Mouse (Mus musculus): ENCODE measurements around the gene Cog5.
A peak's percentile ranks its signal among the peaks of the same experiment; 100 is the strongest.

Gene Cog5

DNA sequence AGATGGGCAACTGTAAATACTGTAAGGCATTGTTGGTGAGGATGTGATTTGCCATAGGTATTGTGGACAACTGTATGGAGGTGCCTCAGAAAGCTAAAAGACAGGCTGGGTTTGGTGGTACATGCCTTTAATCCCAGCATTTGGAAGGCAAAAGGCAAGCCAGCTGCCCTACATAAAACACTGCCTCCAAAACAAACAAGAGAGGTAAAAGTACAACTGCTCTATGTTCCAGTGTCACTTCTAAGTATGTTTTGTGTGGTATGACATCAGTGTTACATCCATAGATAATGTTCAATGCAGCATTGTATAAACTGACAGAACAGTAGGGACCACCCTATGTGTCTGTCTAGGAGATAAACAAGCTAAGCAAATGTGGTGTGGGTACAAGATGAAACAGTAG is 237.4 kb downstream of the Cog5 start:
- no peak for DNase-seq (ENCODE audit: low spot score in 2 of 2)

DNA sequence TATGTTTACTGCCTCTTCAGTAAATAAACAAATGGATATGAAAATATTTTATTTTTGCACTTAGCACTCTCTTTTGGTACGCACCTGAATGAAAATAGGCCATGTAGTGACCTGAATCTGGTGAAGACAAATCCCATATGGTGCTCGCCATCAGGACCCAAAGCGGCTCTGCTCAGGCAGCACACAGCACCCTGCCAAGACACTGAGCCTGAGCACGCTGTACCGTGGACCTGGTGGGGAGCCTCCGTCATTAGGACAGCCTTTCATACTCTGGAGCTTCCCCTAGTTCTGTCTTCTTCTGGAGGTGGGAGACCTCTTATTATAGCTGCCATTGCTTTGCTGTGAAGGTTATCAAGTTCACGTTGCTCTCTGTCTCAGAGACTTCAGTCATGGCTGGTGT is 238.1 kb downstream of the Cog5 start:
- DNase-seq (ENCODE audit: low spot score in 2 of 2): no peak

DNA sequence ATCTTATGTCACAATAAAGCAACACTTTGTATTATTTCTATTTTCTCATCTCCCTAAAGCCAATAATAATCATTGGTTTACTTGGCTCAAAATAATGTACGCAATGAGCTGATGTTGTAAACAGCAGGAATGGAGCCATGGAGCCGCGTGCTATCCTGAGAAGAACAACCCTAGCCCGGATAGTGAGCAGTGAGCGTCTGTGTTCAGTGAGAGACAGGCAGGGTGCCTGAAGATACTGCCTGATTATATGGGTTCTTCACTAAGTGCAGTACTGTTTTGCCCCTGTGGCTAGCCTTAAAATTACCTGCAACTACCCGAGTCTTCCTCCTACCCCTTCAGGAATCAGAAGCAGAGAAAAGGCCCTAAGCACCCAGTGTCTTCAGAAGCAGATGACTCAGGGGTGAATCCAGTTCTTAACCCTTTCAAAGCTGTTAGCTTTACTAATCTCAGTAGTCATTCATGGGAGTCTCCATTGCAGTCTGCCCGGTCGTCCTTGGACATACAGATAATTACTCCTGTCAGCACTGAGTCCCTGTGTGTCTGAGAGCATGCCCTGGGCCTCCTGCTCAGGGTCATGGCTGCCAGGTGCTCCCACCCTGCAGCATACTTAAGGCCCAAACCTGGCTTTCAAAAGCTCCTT is 240.5 kb downstream of the Cog5 start:
- DNase-seq (ENCODE audit: low spot score in 2 of 2): no peak

DNA sequence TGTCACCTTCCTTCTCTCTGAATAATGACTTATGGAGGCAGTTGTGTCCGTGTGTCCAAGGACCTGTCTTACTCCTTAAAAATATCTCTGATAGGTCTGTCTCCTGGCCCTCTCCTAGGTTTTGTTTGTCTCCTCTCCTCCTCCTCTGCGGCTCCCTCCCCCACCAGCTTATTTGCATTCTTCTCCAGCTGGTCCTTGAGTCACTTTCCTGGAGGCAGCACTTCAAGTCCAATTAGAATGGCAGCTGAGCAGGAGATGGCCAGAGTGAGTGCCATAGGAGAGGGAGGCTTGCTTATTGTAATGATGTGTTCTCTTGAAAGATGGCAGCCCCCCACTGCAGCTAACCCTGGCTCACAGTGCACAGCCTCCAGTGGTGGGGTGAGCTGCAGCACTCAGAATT is 241.2 kb downstream of the Cog5 start:
- DNase-seq (ENCODE audit: low spot score in 2 of 2): peak in 1 of 2 experiments; percentile 32

DNA sequence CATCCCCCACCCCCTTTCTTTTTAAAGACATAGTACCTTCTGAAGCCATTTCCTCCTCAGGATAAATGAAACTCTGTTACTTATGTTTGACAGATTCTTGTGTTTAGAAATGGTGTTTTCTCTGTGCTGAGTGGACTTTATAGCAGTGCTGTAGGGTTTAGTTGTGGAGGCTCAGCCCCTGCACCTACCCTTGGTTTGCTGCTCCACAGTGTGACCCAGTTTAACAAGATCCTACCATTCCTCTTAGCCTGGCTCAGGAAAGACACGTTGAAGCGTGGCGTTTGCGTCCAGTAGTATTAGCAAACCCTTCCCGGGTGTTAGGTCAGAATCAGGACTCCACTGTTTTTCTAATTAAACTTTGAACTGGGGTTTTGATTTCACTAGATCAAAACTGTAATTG is 241.6 kb downstream of the Cog5 start:
- no peak for DNase-seq (ENCODE audit: low spot score in 2 of 2)

DNA sequence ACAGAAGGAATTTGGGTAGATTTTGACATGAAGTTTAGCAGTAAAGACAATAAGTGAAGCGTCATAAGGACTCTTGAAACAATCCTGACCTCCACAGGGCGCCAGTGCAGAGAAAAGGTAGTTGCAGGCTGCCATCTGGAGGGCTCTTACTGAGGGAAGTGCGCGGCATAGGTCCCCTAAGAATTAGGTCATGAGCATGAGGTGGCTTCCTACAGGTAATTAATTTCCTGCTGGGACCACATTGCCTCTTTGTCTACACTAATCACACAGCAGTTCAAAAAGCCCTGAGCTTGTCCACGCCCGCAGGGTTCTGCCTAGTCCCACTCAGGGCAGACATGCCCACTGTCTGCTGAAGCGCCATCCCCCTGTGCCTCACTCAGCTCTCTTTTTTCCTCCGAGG is 242.3 kb downstream of the Cog5 start:
- DNase-seq (ENCODE audit: low spot score in 2 of 2): no peak

DNA sequence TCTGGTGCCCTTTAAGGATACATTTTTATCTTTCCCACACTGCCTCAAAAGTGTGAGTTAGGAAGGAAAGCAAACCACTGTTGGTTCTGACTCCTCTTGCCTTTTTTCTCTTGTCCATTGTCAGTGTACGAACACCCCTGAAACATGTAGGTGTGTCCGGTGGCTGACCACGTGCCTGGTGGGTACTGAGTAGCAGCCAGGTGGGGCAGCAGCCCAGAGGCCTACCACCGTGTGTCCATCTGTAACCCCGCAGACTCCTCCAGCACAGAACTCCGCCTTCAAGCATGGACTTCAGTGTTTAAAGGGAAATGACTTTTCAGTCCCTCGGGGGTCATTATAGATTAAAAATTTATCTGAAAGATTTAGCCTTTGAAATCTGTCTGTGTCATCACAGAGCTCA is 242.8 kb downstream of the Cog5 start:
- DNase-seq (ENCODE audit: low spot score in 2 of 2): no peak

DNA sequence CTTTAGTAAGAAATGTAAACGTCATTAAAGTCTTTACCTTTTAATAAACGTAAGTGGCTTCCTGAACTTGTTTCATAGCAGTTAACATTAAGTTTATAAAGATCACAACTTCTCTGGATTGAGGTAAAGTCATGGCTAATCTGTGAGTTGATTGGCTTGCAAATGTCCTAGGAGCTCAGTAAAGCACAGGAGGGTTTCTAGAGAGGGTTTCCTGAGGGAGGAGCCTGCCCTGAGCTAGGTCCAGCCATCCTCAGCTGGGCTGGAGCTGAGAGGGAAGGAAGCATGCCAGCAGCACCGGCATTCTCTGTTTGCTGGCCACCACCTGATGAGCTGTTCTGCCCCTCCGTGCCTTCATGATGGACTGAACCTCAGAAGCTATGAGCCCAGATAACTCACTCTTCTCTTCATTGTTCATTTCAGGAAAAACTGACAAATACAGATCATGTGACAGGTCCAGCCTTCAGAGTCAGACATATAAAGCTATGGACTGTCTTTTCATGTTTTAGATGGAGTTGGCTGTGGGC is 245.8 kb downstream of the Cog5 start:
- no peak for DNase-seq (ENCODE audit: low spot score in 2 of 2)

DNA sequence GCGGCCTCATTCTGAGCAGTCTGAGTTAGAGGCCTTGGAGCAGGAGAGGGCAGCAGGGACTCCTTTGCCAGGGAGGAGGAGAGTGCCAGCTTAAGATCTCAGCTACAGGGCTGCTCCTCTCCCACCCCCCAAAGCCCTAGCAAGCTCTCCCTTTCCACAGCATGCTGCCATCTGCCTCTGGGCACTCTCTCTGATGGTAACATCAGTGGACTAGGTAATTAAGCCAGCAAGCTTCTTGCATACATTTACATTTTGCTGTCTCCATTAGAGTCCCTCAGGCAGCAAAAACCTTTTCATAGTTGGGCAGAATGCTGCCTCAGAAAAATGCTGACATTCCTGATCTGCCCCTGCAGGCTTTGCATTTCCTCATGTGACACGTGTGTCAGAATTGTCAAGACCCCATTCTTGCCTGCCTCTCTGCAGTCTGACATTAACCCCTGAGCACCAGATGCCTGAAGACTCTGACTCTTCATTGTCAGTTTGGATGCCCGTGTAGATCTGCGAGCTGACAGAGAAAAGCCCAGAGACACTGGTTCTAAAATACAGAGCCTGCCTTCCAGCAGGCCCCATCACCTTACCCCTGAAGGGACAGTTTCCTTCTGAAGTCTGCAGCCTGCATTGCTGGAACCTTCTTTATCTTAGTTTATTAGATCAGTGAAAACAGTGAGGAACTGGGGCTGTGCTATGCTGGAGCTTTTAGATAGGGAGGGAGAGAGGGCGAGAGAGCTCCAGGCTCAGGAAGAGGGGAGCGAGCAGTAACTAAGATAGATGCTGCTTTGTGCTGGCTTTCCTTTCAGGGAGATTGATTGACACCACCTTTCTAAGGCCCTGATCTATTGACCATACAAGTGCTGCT is 251.3 kb downstream of the Cog5 start:
- DNase-seq (ENCODE audit: low spot score in 2 of 2): no peak

DNA sequence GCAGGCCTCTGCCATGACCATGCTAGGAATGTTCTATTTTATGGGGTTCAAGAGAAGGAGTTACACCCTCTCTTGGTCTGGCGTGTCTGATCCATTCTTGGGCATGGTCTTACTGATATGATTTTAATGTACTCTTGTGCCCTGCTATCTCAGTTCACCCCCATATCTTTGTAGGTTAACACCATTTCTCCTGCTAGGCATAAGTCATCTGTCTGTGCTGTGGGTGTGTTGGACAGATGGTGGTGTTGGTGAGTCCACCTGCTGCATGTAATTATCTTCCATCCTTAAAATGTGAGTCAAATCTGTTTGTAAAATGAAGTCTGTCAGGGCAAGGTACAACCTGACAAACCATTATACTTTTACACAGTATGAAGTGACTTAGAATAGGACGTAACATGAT is 252.8 kb downstream of the Cog5 start:
- DNase-seq (ENCODE audit: low spot score in 2 of 2): no peak

DNA sequence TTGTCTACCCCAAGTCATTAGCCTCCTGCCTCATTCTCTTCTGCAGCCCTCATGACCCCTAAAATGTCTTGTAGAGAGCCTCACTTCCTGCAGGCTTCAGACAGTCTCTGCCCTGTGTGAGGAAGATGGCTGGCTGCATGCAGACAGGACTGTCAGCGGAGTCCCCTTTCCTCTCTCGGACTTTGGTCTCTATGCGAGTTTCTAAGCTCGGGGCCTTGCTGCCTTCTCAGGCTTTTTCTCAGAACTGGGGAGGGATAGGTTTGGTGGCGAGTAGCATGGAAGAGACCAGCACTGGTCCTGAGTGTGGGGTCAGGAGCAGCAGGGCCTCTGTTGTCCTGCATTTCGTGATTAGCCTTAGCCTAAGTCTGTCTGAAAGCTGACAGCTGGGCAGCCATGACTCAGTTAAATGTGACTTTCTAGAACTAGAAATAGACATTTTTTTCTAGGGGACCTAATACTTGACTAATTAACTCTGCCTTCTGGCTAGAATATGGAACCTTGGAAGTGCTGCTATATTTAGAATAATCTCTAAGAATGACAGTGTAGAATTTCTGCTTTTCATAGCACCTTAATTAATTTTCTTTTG is 258.4 kb downstream of the Cog5 start:
- DNase-seq (ENCODE audit: low spot score in 2 of 2): no peak

DNA sequence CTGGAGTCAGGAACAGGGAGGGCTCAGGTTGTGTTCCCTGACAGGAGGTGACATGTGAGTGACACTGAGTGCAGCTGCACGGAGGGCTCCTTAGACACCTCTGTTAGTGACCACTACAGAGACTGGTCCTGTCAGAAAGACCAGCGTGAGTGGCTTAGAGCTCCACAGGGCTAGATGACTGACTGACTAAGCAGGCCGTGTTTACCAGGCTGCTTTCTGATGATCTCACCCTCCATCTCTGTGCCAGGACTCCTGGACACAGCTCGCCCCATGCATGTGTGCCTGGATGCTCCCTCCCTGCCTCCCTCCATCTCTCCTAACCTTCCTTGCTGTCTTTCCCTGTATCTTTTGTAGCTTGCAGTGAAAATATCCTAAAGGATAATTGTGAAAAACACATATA is 258.9 kb downstream of the Cog5 start:
- DNase-seq (ENCODE audit: low spot score in 2 of 2): no peak

DNA sequence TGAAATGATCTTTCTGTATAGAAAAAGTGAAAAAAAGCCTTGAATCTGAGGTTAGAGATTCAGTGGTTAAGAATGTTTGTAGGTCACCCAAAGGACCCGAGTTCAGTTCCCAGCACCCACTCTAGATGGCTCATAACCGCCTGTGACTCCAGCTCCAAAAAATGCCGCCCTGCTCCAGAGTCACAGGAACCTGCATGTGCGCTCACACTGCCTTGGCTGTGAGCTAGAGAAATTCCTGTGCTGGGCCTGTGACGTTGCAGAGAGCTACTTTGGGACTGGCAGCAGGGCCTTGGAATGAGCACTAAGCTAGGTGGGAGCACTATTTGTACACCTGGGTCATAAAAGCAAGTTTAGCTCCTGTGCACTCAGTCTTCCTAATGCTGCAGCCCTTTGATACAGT is 262.0 kb downstream of the Cog5 start:
- DNase-seq (ENCODE audit: low spot score in 2 of 2): no peak

DNA sequence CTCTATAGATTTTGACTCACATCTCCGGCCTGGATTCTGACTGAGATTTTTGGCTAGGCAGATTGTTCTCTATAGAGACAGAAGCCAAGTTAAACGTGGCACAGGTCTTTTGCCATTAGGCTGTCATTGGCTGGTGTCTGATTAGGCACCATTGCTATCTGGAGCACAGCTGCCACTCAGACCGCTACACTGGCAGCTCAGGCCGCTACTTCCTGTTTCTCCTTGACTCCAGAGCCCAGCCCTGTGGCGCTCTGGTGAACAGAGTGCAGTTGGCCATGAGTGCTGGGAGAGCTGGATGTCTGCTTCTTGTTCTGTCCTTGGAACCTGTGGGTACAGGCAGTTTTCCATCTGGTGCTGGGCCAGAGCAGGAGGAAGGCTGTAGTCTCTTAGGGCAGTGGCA is 262.6 kb downstream of the Cog5 start:
- no peak for DNase-seq (ENCODE audit: low spot score in 2 of 2)

DNA sequence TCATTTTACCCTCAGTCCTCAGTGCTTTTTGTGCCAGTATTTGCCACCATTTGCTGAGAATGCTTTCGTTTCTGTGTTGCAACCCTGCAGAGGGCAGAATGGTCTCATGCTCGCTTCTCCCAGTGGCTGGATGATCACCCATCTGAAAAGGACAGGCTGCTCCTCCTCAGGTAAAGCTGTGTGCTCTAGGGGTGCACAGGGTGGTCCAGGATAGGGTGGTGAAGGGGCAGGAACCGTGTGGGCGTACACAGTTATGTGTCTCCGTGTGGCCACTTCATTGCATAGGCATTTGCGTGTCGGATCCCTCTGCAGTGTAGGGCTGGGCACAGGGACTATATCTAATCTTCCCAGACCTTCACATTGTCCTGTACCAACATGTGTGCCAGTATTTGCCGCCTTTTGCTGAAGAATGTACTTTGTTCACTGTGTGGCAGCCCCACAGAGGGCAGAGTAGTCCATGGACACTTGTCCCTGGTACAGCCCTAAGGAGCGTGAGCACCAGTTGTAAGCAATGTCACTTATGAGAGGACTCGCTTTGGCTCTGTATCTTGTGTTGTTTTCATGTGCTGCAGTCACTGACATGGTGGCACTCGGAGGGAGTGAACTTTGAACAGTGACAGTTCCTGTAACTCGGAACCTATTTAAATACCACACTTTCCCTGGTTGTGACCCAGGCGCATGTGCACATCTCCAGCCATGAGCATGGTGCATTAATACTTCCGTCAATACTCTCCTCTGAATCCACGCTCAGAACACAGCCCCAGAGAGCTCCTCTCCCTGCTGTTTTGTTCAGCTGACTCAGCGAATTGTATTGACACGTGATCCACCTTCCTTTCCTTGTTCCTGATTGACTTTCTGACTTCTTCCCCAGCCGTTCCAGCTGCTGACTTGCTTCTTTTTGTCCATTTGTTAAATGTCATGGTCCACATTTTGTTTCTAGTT is 266.1 kb downstream of the Cog5 start:
- DNase-seq (ENCODE audit: low spot score in 2 of 2): no peak

DNA sequence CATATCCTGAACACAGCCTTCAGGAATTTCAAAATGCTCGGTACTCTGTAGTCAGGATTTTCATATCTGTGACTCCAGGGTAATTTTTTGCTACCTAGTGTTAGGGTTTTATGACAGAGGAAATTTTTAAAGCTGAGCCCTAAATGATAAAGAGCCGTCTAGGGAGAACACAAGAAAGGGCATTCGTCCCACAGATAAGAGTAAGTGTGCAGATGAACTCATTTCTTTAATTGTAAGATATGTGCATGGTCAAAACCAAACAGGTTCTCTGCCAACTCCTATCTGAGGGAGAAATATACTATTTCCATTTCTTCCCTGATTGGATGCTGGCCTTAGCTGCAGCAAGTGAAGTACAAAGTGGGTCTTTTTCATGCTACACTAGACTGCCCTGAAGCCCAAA is 269.5 kb downstream of the Cog5 start:
- DNase-seq (ENCODE audit: low spot score in 2 of 2): no peak

DNA sequence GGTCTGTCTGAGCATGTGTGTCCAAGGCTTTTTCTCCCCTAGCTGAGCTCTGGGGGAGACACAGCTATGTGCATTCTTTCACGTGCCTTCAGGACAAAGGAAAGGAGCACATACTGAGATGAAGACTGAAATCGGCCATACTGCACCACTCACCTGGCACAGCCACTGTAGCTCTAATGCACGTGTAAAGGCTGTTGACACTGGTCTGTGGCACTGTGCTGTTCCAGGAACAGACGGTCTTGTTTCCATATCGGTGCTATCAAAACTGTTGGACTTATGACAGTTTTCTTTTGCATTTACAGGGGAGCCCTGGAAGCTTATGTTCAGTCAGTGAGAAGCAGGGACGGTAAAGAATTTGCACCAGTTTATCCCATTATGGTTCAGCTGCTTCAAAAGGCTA is 270.7 kb downstream of the Cog5 start:
- DNase-seq (ENCODE audit: low spot score in 2 of 2): no peak

DNA sequence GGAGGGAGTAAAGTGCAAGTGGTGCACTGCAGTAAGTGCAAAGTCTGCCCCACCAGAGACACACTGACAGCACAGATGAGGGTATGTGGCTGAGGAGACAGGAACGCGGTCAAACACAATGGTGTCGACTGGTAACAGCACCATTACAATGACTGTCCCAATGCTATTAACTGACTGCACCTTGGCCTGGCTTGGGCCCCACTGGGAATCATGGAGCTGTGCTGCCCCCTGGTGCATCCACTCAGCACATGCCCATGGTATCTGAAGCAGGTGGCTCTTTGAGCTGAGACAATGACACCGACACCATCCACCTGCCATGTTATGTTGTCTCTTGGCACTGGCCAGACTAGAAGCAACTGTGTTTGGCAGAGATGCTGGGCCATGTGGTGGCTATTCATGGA is 272.0 kb downstream of the Cog5 start:
- DNase-seq (ENCODE audit: low spot score in 2 of 2): peak; percentile 56 to 63

DNA sequence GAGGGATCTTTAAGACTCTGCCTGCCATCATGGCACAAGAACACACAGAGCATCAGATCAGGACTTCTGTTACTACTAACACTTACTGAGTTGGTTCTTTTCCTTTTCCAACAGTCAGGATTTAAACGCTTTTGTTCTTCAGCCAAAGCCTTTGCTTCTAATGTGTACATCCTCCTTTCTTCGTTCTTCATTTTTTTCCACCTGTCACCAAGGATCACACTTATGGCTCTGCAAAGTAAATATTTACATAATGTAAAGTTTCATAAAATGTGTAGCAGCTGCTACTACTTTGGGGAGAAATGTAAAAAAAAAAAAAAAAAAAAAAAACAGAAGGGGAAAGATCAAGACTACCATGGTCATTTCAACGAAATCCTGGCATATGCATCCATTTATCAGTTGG is 273.8 kb downstream of the Cog5 start:
- no peak for DNase-seq (ENCODE audit: low spot score in 2 of 2)

DNA sequence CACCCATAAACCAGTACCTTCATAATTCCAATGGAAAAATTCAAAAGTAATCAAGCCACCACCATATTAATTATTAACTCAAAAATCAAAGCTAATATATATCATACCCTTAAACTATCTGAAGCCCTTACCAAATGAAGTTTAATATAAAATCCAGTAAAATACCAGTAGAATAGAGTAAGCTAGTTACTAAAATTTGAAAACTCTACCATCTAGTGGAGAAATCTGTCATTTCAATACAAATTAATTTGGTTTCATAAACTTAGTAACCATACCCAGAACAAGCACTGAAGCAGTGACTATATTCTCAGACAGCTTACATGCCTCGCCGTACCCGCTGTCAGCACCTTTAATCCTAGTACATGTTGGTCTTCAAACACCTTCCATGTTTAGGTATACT is 277.1 kb downstream of the Cog5 start:
- DNase-seq (ENCODE audit: low spot score in 2 of 2): no peak

DNA sequence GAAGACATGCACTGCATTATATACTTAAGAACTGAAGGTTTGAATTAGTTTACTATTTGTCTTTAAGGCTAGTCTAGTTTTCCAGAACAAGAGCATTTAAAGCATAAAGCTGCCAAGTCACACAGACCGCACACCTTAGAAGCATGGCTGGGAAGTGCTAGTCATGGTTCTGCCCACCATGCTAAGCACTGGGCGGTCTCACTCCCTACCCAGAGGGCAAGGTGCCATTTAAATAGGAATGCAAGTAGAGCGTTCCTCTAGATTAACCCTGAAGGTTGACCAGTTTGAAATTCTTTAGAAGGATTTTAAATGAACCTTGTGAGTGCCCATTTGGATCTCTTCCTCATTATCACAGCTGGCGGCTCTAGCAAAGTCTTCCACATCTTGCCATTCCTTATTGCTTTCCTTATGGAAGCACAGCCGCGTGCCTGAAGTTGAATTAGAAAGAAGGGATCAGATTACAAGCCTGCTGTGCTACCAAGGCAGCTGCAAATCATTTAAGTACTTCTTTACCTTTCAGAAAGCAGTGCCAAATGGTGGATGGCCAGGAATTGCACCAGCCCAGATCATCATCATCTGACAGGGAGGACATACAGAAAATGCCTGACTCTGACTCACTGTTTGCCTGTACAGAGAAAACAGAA is 282.1 kb downstream of the Cog5 start:
- no peak for DNase-seq (ENCODE audit: low spot score in 2 of 2)

Data from frontal cortex, postnatal 25 days (tissue).